Mouse (Mus musculus): Measurements from ENCODE around the gene Tmem160.

GRCm38 (mm10) chr7:16441241-16441640 is 11.3 kb upstream of the Tmem160 start:
- no peak for TF ChIP-seq POLR2A (IDR thresholded peaks at IDR 0.05; ENCODE audit: insufficient read depth, low read length)
- no peak for TF ChIP-seq CTCF (IDR thresholded peaks at IDR 0.05; ENCODE audit: low read depth, low read length)
